Mouse (Mus musculus): ENCODE measurements around the gene Gtdc1.
"Not testable (repeated sequence)": the region's sequence is repeated elsewhere in the genome, so short reads cannot be mapped to it uniquely, and the experiment has no call there.

Gene Gtdc1

GRCm38 (mm10) chr2:44780961-44781360 lies 146.5 kb downstream of the Gtdc1 start:
- no peak for DNase-seq (ENCODE audit: low spot score in 2 of 2)

- DNase-seq (ENCODE audit: low spot score in 2 of 2) = no peak
These were observed 163.6 kb downstream of the Gtdc1 start for GRCm38 (mm10) chr2:44763898-44764297.

GRCm38 (mm10) chr2:44736618-44737017 lies 190.8 kb downstream of the Gtdc1 start:
- DNase-seq (ENCODE audit: low spot score in 2 of 2) = no peak

GRCm38 (mm10) chr2:44721461-44721860 lies 206.0 kb downstream of the Gtdc1 start:
- no peak for DNase-seq (ENCODE audit: low spot score in 2 of 2)

- DNase-seq (ENCODE audit: low spot score in 2 of 2) = peak; percentile 23 to 46
These were observed 221.4 kb downstream of the Gtdc1 start for GRCm38 (mm10) chr2:44705883-44706615.

DNA sequence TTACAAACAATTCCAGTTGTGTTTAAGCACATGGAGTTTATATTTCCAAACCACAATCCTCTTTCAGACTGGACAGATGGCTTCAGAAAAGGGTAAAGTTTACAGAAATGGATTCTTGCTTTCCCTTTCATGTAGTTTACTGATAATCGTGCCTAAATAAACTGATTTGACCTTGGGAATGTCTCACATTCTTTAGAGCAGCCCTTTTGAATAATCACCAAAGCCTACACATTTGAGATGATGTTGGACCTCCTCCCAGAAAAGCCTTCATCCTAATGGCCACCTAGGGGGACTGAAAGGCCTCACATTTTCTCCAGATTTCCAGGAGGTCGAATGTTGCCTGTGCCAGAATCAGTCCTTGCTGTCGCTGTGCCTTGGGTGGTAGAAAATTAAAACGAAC lies 227.2 kb downstream of the Gtdc1 start:
- DNase-seq (ENCODE audit: low spot score in 2 of 2) = no peak

GRCm38 (mm10) chr2:44696441-44696840 lies 231.0 kb downstream of the Gtdc1 start:
- no peak for DNase-seq (ENCODE audit: low spot score in 2 of 2)

DNA sequence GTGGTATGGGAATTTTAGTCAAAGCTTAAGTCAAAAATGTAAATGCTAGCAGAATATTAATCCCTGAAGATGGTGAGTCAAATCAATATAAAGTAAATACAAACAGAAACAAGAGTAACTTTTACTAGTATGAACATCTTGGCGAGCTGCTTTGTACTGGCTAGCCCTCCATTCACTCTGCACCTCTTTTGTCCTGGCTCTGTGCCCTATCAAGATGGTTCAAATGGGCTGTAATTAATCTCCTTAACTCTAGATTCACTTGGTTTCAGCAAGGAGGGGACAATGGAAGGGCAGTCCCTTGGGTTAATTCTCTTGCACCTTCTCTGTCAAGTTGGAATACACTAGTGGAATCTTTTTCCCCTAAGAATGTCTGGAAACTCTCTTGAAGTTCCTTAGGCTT lies 233.6 kb downstream of the Gtdc1 start:
- DNase-seq (ENCODE audit: low spot score in 2 of 2) = no peak

GRCm38 (mm10) chr2:44664049-44664448 lies 263.4 kb downstream of the Gtdc1 start:
- DNase-seq (ENCODE audit: low spot score in 2 of 2) = peak; percentile 12 to 22

GRCm38 (mm10) chr2:44659870-44660269 lies 267.6 kb downstream of the Gtdc1 start:
- no peak for DNase-seq (ENCODE audit: low spot score in 2 of 2)

- no peak for DNase-seq (ENCODE audit: low spot score in 2 of 2)
These were observed 268.4 kb downstream of the Gtdc1 start for GRCm38 (mm10) chr2:44659011-44659410.

DNA sequence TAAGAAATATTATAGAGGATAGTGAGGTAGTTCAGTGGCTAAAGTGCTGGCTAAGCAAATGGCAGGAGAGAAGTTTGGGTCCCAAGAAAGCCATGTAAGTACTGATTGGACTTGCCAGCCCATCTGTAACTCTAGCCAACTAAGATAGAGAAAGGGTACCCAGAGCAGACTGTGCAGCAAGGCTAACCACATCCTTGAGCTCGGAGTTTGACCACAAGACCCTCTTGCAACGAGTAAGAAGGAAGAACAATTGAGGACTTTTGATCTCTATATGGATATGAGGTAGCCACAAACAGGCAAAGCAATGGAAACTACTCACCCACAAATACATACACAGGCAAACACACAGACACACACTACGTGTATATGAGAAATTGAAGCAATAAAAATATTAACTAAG lies 278.9 kb downstream of the Gtdc1 start:
- DNase-seq (ENCODE audit: low spot score in 2 of 2) = no peak

DNA sequence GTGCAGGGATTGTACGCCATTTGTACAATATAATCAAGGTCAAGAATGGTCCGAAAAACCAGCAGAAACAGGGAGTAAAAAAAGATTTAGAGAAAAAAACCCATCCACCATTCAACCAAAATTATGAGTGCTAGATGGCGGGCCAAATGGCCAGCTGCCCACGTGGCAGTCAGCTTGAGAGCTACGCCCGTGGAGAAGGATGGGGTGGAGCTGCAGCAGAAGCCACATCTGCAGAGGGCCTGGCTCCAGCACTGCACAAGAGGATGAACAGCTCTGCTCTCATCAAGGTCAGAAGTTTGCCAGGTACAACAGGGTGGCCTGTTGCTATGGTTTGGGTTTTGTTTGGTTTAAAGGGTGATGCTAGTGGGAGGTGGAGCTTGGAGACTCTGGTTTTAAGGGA lies 281.1 kb downstream of the Gtdc1 start:
- no peak for DNase-seq (ENCODE audit: low spot score in 2 of 2)

DNA sequence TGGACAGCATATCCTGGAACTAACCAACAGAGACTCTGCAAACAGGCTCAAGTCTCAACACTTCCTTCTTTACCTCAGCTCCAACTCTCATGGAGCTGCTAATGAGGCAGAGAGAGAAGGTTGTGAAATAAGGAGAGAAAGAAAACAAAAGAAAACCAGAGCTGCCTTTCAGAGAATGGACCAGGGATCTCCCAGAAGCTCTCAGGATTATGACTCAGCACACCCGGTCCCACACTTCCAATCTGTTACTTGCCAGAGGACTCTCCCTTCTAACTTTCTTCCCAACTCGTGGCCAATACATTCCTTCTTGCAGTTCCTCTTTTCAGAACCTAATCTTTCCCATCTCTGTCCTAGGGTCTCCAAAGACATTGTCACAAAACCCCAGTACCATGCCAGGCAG lies 288.1 kb downstream of the Gtdc1 start:
- DNase-seq (ENCODE audit: low spot score in 2 of 2) = no peak

GRCm38 (mm10) chr2:44638157-44638556 lies 289.3 kb downstream of the Gtdc1 start:
- DNase-seq (ENCODE audit: low spot score in 2 of 2) = no peak

DNA sequence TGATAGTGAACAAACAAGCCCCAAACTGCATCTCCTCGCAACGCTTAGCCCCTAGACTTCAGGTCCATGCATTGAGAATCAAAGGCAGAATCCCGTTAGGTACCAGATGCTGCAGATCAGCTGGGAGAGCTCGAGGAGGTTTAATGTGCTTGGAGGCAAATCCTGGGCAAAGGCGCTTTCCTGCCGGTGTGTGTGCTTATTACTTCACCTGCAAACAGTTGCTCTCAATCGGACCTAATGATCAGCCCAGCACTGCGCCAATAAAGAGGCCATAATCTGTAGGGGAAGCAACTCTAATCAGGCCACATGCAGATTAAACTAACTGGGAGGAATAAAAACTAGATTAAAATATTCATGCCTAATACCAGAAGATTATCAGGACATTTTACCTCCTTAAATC lies 293.5 kb downstream of the Gtdc1 start:
- DNase-seq (ENCODE audit: low spot score in 2 of 2) = no peak

DNA sequence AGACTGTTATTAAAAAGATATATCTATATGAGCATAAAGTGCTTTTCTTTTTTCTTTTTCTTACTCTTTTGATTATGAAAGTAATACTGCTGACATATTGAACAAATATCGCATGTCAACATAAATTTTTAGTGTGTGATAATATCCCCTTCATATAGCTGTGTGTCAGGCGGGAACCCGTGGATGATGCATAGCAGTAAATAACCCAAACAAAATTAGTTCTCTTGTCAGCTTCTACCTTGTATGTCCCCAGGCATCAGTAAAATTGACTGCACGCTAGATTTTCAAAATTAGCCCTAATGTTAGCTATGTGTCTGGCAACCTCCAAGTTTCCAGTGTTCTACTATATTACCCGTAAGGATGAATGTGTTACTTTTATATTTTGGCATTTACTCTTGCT lies 294.4 kb downstream of the Gtdc1 start:
- DNase-seq (ENCODE audit: low spot score in 2 of 2) = no peak

DNA sequence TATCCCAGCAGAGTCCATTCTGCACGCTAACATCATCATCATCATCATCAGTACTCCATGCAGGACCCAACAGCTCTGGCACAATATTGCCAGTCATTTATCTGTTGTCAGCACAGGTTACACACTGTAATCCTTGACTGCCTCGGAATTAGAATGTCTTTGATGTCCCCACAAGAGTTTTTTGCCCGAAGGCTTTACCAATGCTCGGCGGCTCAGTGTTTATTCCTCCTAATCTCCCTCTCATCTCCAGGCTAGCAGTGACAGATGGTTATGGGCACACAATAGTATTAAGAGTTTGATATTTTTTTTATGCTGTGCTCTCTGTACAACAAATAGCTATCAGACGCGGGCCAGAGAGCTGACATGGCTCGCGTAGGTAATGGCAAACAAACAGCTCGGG lies 294.9 kb downstream of the Gtdc1 start:
- DNase-seq (ENCODE audit: low spot score in 2 of 2) = no peak

- no peak for DNase-seq (ENCODE audit: low spot score in 2 of 2)
These were observed 296.4 kb downstream of the Gtdc1 start for GRCm38 (mm10) chr2:44631064-44631463.

- no peak for DNase-seq (ENCODE audit: low spot score in 2 of 2)
These were observed 298.7 kb downstream of the Gtdc1 start for GRCm38 (mm10) chr2:44628778-44629177.

- DNase-seq (ENCODE audit: low spot score in 2 of 2) = no peak
These were observed 302.3 kb downstream of the Gtdc1 start for GRCm38 (mm10) chr2:44625154-44625553.

DNA sequence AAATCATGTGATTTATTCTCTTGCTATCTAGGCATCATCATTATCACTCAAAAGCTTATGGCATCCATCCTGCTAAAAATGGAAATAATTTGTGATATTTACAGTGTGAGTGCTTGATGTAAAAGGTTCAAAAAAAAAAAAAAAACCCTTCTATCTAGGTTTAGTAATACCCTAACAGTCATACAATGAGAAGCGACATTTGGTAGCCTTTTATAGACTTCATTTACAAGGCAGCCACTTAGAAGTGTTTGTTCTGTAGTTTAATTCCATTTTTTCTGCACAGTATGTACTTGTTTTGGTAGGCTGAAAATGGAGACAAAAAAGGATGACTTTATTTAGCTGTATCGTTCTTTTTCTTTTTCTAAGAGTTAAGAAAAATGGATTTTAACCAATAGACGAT lies 305.0 kb downstream of the Gtdc1 start:
- no peak for DNase-seq (ENCODE audit: low spot score in 2 of 2)

- not testable (repeated sequence) for DNase-seq (ENCODE audit: low spot score in 2 of 2)
These were observed 327.8 kb downstream of the Gtdc1 start for GRCm38 (mm10) chr2:44599653-44600052.

GRCm38 (mm10) chr2:44594276-44594675 lies 333.2 kb downstream of the Gtdc1 start:
- DNase-seq (ENCODE audit: low spot score in 2 of 2) = no peak

Measured in right cerebral cortex, adult 2 months (tissue).